Mouse (Mus musculus): ENCODE measurements around the gene Drd4. TPM values are rescaled to one million over a fixed set of nuclear protein-coding genes. Genes with fewer than 3 reads are reported as not detected.

Drd4 gene
- polyA plus RNA-seq, 1 experiment from 2014 or later: 0.96 TPM

DNA sequence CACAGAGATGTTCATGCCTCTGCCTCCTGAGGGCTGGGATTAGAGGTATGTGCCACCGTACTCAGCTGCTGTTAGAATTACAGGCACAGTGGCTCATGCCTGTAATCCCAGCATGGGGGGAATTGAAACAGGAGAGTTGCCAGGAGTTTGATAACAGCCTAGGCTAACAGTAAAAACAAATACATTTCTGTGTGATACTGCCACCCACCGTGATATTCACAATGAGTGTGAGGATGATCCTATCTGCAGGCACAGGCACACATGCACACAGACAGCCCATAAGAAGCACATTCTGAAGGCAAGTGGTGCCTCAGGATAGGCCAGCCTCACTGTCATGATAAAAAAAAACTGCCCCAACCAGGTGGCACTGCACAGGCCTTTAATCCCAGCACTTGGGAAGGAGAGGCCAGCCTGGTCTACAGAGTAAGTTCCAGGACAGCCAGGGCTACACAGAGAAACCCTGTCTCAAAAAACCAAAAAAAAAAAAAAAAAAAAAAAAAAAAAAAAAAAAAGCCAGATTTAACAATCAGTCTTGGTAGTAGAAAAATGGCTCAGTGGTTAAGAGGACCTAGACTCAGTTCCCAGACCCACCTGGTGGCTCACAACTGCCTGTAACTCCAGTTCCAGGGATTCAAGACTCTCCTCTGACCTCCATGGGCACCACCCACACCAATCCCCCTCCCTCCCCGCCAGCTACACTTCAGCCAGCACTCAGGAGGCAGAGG, 6.3 kb downstream of the Drd4 start:
- Histone ChIP-seq H3K4me2 (no peak overlapping the region), H3K27ac (no peak overlapping the region), H3K9me3 (no peaks in the 10 kb centered on the region), H3K4me1 (peaks cover 13% of the 10 kb centered on the region), H3K36me3 (replicated peaks) (peaks cover 19% of the 10 kb centered on the region; the same call in 1 of the 2 replicates), H3K9ac (no peak overlapping the region), H3K27me3 (replicated peaks) (peaks cover 27% of the 10 kb centered on the region), H3K4me3 (no peak overlapping the region)
- ATAC-seq (replicated peaks): no peak
- 83% methylated on average over 3 of the region's 3 CpGs for WGBS

DNA sequence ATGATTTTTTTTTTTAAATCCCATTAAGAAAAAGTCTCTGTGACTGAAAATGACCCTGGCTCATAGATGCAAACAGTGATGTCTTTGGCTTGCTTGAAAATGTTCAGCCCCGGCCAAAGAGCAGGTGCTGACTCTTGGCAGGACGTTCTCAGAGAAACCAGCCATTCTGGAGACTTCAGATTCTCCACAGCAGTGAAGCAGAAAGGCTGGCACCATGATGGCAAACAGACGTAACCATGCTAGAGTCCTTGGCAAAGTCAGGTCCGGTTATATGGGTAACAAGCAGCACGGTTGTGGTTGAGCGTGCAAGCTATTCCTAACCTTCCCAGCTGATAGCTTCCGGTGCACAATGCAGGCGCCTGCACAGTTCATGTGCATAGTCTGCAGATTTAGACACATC, 7.4 kb downstream of the Drd4 start:
- no peaks in the 10 kb centered on the region for H3K9me3 ChIP-seq
- H3K9ac ChIP-seq: no peak overlapping the region
- no peak overlapping the region for H3K27ac ChIP-seq
- H3K27me3 ChIP-seq (replicated peaks): peaks cover 16% of the 10 kb centered on the region
- peaks cover 3% of the 10 kb centered on the region for H3K4me1 ChIP-seq
- H3K4me3 ChIP-seq: no peak overlapping the region
- H3K4me2 ChIP-seq: no peak overlapping the region
- peaks cover 27% of the 10 kb centered on the region for H3K36me3 ChIP-seq (replicated peaks)
- 94% methylated on average over 8 of the region's 8 CpGs for WGBS
- ATAC-seq (replicated peaks): no peak

DNA sequence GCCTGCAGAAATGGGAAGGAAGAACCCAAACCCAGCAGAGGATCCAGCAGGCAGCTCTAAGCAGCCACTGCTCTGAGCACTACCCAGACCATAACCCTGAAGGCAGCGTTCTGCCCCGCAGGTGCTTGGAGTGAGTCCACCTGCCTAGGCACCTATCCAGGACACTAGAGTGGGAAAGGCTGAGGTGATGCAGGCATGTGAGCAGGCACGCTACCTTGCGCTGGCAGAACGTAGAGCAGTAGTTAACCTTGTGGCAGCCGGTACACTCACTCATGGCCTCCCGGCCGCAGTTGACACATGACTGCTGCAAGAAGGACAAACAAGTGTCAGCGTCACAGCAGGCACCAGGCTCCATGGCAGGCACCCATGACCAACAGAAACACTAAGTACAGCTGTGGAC, 9.6 kb downstream of the Drd4 start:
- Histone ChIP-seq H3K9me3 (no peaks in the 10 kb centered on the region), H3K36me3 (replicated peaks) (peaks cover 39% of the 10 kb centered on the region), H3K4me1 (no peaks in the 10 kb centered on the region), H3K4me2 (no peak overlapping the region), H3K27ac (no peak overlapping the region), H3K4me3 (no peak overlapping the region), H3K27me3 (replicated peaks) (no peaks in the 10 kb centered on the region), H3K9ac (no peak overlapping the region)
- ATAC-seq (replicated peaks): no peak
- WGBS: 98% methylated on average over 9 of the region's 9 CpGs

DNA sequence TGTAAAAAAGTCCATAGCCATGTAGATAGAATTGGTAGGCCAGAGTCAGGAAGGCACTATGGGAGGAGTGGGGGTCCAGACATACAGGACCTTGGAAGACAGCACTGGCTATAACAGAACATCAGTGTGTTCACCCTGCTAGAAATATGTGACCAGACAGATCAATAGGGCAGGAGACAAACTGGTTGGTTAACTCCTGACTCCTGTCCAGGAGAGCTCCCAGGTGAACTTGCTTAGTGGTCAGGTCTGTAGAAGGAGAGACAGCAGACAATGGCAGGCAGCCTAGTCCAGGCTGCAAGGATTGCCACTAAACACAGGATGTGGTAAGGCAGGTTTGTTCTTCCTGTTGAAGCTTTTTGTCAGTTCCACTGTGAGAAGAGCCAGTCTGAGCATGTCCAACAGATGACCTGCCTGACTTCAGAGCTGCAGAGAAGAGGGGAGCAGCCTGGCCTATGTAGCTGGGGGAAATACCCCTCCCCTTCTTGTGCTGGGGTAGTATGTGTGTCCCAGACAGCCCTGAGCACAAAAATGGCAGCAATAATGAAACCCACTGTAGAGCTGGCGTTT, 11.0 kb downstream of the Drd4 start:
- no peak for ATAC-seq (replicated peaks)
- Histone ChIP-seq H3K4me2 (no peak overlapping the region), H3K9me3 (no peaks in the 10 kb centered on the region), H3K27ac (no peak overlapping the region), H3K4me1 (no peaks in the 10 kb centered on the region), H3K9ac (no peak overlapping the region), H3K4me3 (no peak overlapping the region), H3K27me3 (replicated peaks) (no peaks in the 10 kb centered on the region), H3K36me3 (replicated peaks) (peaks cover 48% of the 10 kb centered on the region)
- 81% methylated on average over 1 of the region's 1 CpGs for WGBS

DNA sequence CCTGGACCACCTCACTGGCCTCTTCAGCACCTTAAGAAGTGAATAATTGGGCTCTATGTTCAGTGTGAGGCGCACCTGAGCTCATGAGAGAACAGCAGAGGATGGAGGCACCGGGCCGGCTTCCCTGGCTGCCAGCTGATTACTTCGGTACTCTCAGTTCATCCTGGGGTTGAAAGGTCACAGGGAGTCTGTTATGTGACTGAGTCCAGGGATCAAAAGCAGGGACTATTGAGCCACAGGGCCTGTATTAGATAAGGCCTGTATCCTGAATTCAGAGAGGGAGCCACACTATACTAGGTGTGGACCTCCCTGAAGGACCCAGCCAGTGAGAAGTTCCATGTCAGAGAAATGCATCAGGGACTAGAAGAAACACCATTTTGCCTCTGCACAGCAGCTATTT, 12.7 kb downstream of the Drd4 start:
- no peaks in the 10 kb centered on the region for H3K27me3 ChIP-seq (replicated peaks)
- no peak overlapping the region for H3K27ac ChIP-seq
- 92% methylated on average over 4 of the region's 4 CpGs for WGBS
- no peaks in the 10 kb centered on the region for H3K9me3 ChIP-seq
- H3K9ac ChIP-seq: no peak overlapping the region
- peaks cover 55% of the 10 kb centered on the region for H3K36me3 ChIP-seq (replicated peaks)
- no peak overlapping the region for H3K4me3 ChIP-seq
- ATAC-seq (replicated peaks): no peak
- H3K4me1 ChIP-seq: no peaks in the 10 kb centered on the region
- no peak overlapping the region for H3K4me2 ChIP-seq

DNA sequence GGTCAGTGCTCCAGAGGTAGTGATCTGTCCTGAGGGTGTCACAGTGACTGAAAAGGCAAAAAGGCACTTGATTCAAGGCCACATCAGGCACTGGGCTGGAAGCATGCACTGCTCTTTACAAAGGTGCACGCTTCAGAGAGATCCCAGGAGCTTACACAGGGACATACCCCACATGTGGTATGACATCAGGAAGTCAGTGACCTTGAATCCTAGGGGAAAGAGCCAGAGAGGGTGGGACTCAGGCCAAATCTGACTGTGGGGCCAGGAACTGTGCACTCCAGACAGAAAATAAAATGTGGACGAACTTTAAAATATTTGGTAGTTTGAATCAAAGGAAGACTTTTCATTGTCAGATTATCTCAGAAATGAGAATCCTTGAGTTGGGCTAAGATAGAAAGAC, 22.6 kb downstream of the Drd4 start:
- 96% methylated on average over 2 of the region's 2 CpGs for WGBS
- Histone ChIP-seq H3K9ac (no peak overlapping the region), H3K27me3 (replicated peaks) (no peaks in the 10 kb centered on the region), H3K27ac (no peak overlapping the region), H3K36me3 (replicated peaks) (peaks cover 86% of the 10 kb centered on the region), H3K4me2 (no peak overlapping the region), H3K4me1 (no peaks in the 10 kb centered on the region), H3K4me3 (no peak overlapping the region), H3K9me3 (no peaks in the 10 kb centered on the region)
- no peak for ATAC-seq (replicated peaks)

DNA sequence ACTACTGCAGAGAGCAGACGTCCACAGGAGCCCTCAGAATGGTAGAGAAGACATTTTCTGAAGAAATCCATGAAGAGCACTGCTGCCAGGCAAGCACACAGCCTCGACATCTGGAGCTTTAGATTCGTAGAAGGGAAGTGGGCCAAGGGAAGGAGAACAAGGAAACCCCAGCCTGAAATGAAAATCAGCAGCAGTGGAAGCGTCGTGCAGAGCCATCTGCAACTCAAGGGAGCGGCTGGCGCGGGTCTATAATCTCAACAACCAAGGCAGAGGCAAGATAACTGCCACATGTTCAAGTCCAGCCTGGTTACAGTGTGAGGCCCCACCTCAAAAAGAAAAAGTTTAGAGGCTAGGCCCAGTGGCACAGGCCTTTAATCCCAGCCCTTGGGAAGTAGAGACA, 23.3 kb downstream of the Drd4 start:
- no peak for ATAC-seq (replicated peaks)
- WGBS: 89% methylated on average over 8 of the region's 8 CpGs
- Histone ChIP-seq H3K4me1 (no peaks in the 10 kb centered on the region), H3K9me3 (no peaks in the 10 kb centered on the region), H3K27me3 (replicated peaks) (no peaks in the 10 kb centered on the region), H3K36me3 (replicated peaks) (peaks cover 84% of the 10 kb centered on the region), H3K4me2 (no peak overlapping the region), H3K27ac (no peak overlapping the region), H3K9ac (no peak overlapping the region), H3K4me3 (no peak overlapping the region)

DNA sequence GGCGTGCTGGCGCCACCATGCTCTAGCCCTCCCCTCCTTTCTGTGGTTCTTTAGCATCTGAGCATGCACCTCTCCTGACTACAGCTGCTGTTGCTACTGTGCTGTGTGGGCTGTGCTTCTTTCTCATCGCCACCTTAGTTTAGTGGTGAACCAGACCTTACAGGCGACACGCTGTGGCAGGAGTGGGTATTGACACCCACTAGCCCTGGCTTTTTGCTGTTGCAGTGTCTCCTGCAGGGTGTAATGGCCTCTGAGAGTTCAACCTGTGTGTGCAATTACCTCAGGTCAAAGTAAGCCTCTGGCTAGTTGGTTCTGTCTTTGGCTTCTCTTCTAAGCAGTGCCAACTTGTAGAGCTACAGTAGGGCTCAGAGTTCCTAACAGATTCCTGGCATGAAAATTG, 24.2 kb downstream of the Drd4 start:
- Histone ChIP-seq H3K27ac (no peak overlapping the region), H3K9ac (no peak overlapping the region), H3K27me3 (replicated peaks) (no peaks in the 10 kb centered on the region), H3K9me3 (no peaks in the 10 kb centered on the region), H3K4me2 (no peak overlapping the region), H3K4me1 (no peaks in the 10 kb centered on the region), H3K4me3 (no peak overlapping the region), H3K36me3 (replicated peaks) (peaks cover 82% of the 10 kb centered on the region)
- 88% methylated on average over 5 of the region's 5 CpGs for WGBS
- ATAC-seq (replicated peaks): no peak

DNA sequence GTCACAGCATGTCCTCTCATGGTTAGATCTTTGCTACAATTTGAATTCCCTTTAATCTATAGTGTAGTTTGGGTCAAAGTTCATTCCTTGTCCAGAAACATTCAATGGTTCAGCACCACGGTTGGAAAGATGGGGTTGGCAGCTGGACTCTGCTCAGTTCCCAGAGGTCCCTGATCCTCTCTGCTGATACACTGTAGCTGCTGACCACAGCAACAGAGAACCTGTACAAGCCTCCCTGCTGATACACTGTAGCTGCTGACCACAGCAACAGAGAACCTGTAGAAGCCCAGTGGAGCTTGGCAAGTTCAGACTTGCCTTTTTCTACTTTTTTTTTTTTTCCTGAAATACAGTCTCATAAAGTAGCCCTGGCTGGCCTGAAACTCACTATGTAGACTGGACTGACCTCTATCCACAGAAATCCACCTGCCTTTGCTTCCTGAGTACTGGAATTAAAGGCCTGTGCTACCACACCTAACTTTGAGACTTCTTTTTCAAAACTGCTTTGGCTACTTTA, 25.9 kb downstream of the Drd4 start:
- Histone ChIP-seq H3K4me2 (no peak overlapping the region), H3K9me3 (no peaks in the 10 kb centered on the region), H3K27me3 (replicated peaks) (no peaks in the 10 kb centered on the region), H3K9ac (no peak overlapping the region), H3K4me3 (no peak overlapping the region), H3K4me1 (no peaks in the 10 kb centered on the region), H3K27ac (no peak overlapping the region), H3K36me3 (replicated peaks) (peaks cover 84% of the 10 kb centered on the region)
- 80% methylated on average over 1 of the region's 1 CpGs for WGBS
- ATAC-seq (replicated peaks): no peak

DNA sequence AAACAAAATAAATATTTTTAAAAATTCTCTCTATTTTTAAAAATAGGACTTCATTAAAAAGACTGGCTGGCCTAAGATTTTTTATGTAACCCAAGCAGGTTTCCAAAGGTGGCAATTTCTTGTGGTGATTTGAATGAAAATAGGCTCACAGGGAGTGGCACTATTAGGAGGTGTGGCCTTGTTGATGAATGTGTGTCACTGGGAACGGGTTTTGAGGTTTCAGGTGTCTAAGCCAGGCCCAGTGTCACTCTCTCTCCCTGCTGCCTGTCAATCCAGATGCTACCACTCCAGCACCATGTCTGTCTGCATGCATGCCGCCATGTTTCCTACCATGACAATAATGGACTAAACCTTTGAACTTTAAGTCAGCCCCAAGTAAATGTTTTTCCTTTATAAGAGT, 27.6 kb downstream of the Drd4 start:
- no peak for ATAC-seq (replicated peaks)
- WGBS: 74% methylated on average over 2 of the region's 2 CpGs

DNA sequence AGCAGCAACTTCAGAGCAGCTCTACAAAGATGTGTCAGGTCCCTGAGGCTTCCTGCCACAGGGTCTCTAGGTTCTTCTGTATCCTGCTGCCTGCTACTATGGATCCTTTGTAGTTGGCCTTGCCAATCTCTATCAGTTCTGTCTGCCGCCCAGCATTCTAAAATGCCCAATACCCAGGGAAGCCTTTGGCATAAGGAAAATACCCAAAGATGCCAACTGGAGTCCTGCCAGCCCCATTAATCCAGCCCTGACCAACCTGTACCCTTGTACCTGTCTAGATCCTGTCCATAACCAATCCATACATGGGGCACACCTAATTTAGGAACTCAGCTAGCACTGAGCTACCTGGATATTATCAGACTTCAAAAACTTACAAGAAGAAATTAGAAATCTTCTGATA, 32.9 kb downstream of the Drd4 start:
- Histone ChIP-seq H3K9me3 (no peaks in the 10 kb centered on the region), H3K27me3 (replicated peaks) (no peaks in the 10 kb centered on the region), H3K4me2 (no peak overlapping the region), H3K27ac (no peak overlapping the region), H3K36me3 (replicated peaks) (peaks cover 29% of the 10 kb centered on the region), H3K4me3 (no peak overlapping the region), H3K9ac (no peak overlapping the region), H3K4me1 (peaks cover 36% of the 10 kb centered on the region)
- whole genome bisulfite sequencing: 87% methylated on average over 1 of the region's 1 CpGs
- ATAC-seq (replicated peaks): no peak

More for the DNA sequence above, 27.6 kb downstream of the Drd4 start:
- H3K9me3 ChIP-seq: no peaks in the 10 kb centered on the region
- no peak overlapping the region for H3K9ac ChIP-seq
- H3K4me3 ChIP-seq: no peak overlapping the region
- H3K36me3 ChIP-seq (replicated peaks): peaks cover 73% of the 10 kb centered on the region
- H3K4me1 ChIP-seq: peaks cover 3% of the 10 kb centered on the region
- H3K27ac ChIP-seq: no peak overlapping the region
- H3K4me2 ChIP-seq: no peak overlapping the region
- no peaks in the 10 kb centered on the region for H3K27me3 ChIP-seq (replicated peaks)

DNA sequence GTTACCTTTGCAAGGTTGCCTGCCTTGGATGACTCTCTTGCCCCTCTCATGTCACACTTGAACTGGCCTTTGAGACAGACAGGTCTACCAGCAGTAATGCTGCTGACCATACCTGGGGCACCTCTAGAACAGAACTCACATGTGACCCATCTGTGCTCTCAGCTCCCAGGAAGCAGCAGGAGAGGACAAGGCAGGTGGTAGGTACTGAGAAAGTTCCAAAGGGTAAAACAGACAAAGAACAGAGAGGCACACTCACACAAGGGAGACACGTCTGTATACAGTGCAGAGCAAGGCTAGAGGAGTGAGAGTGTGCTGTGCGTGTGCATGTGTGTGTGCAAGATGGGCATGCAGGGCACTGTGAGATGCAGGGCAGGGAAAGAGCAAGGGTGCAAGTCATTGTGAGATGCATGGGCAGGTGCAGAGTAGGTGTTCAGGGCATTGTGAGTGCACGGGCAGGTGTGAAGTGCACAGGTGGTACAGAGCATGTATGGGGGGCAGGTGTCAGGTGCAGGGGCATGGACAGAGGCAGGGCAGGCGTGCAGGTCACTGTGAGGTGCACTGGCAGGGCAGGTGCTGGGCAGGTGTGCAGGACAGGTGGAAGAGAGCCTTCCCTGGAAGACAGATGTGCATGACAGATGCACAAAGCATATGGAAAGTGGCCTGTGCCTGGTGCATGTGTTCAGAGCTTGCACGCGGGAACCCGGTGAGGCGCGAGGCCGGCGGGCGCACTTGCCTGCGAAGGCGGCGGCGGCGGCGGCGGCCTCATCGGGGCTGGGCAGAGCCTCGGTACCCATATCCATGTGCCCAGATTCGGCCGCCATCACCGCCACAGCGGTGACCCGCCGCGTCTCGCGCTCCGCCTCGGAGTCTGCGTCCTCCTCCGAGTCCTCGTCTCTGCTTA, 35.0 kb downstream of the Drd4 start:
- ATAC-seq (replicated peaks): peak; percentile 25
- Histone ChIP-seq H3K4me3 (peak overlapping the region; percentile 69), H3K27ac (peak overlapping the region; percentile 99), H3K27me3 (replicated peaks) (no peaks in the 10 kb centered on the region), H3K36me3 (replicated peaks) (peaks cover 13% of the 10 kb centered on the region; the same call in 1 of the 2 replicates), H3K9me3 (no peaks in the 10 kb centered on the region), H3K4me2 (peak overlapping the region; percentile 95), H3K9ac (peak overlapping the region; percentile 91), H3K4me1 (peaks cover 36% of the 10 kb centered on the region)
- WGBS: 4% methylated on average over 35 of the region's 35 CpGs

Measured in midbrain, embryonic 15.5 days (tissue).